Mouse (Mus musculus) liver, embryonic 12.5 days (tissue): ENCODE results near the gene Lum. TPM values are rescaled to one million over a fixed set of nuclear protein-coding genes. Genes with fewer than 3 reads are reported as not detected.

Experiments
- ATAC-seq: fragments of 200-750 bp; cut with Nextera tagmentation; 2 replicates; pipeline ENCODE4 v1.8.0; 2017; ENCODE audit warnings: moderate number of reproducible peaks, mild to moderate bottlenecking, moderate library complexity
- H3K27ac ChIP-seq: fragments of 300-500 bp; sonication (generic); 2 replicates; pipeline ENCODE4 v1.5.1; 2016; ENCODE audit warnings: mild to moderate bottlenecking
- H3K27me3 ChIP-seq: fragments of 300-500 bp; sonication (generic); replicated peaks from 2 replicates; pipeline ENCODE4 v1.6.1; 2016; ENCODE audit warnings: mild to moderate bottlenecking, moderate library complexity
- H3K36me3 ChIP-seq: fragments of 300-500 bp; sonication (generic); 2 replicates; pipeline ENCODE4 v1.6.1; 2016; ENCODE audit warnings: mild to moderate bottlenecking, moderate library complexity
- H3K4me1 ChIP-seq: fragments of 300-500 bp; sonication (generic); 2 replicates; pipeline ENCODE4 v1.6.1; 2016
- H3K4me2 ChIP-seq: fragments of 300-500 bp; sonication (generic); 2 replicates; pipeline ENCODE4 v1.6.1; 2016; ENCODE audit warnings: mild to moderate bottlenecking, moderate library complexity
- H3K4me3 ChIP-seq: fragments of 300-500 bp; sonication (generic); 2 replicates; pipeline ENCODE4 v1.5.1; 2016; ENCODE audit warnings: mild to moderate bottlenecking, moderate library complexity
- H3K9ac ChIP-seq: fragments of 300-500 bp; sonication (generic); 2 replicates; pipeline ENCODE4 v1.6.1; 2016; ENCODE audit warnings: mild to moderate bottlenecking, moderate library complexity
- H3K9me3 ChIP-seq: fragments of 300-500 bp; sonication (generic); replicated peaks from 2 replicates; pipeline ENCODE4 v1.6.1; 2016; ENCODE audit warnings: mild to moderate bottlenecking, moderate library complexity
- WGBS: fragments of 180-500 bp; shearing (Covaris S2); methylation state at CpG from one replicate; pipeline ENCODE4 v1.1.7; 2016; ENCODE audit not compliant: insufficient replicate concordance; 5-methylcytosine and 5-hydroxymethylcytosine counted together
- polyA plus RNA-seq: library from polyadenylated mRNA; unstranded; fragments of >200 nt; fragmentation: Nextera tagmentation; extraction: Ambion mirVana; gene quantifications from 2 replicates; pipeline ENCODE4 v1.2.1, GENCODE M21; 2016

The Lum gene
- polyA plus RNA-seq, 1 experiment from 2014 or later = 51.1 TPM

DNA sequence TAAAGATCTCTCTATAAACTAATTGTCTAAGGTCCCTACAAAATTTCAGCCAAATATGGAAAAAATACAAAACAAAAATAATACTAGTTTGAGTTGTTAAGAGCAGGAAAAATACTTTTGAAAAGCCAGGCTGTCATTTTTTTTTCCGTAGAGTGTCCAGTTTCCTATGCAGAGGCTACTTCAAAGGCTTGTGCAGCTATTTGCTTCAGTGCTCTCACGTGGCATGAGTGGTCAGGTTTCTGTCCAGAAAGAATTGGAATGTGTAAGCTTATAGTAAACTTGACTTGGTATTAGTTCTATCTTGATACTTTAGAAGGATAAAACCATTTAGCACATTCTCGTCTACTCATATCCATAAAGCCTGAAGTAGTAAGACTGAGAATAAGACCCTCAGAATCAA is 26.8 kb downstream of the Lum start:
- no peak for ATAC-seq
- Histone ChIP-seq H3K4me2 (no peak overlapping the region), H3K4me1 (no peaks in the 10 kb centered on the region), H3K36me3 (no peaks in the 10 kb centered on the region), H3K27ac (no peak overlapping the region), H3K9me3 (no peaks in the 10 kb centered on the region), H3K4me3 (no peak overlapping the region), H3K27me3 (no peaks in the 10 kb centered on the region), H3K9ac (no peak overlapping the region)
- WGBS = 61% methylated on average over 3 of the region's 3 CpGs

DNA sequence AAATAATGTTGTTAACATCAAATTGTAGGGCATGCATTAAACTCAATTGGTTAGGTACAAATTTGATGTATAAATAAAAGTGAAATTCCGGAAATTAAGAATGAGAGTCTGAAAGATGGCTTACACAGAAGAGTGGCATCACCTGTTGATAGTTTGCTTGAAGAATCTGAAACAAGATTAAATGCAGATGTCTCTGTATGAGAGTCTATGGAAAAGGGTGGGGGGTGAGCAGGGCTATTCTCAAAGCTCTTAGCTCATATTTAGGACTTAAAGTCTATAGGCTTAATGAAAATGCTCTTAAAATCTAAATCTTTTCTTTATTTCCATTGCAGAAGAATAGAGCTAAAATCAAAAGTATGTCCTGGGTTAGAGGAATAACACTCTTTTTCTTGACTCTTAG is 30.8 kb downstream of the Lum start:
- H3K27ac ChIP-seq = no peak overlapping the region
- no peaks in the 10 kb centered on the region for H3K36me3 ChIP-seq
- H3K9me3 ChIP-seq = no peaks in the 10 kb centered on the region
- no peak overlapping the region for H3K4me2 ChIP-seq
- H3K9ac ChIP-seq = no peak overlapping the region
- ATAC-seq = no peak
- no peaks in the 10 kb centered on the region for H3K27me3 ChIP-seq
- H3K4me1 ChIP-seq = no peaks in the 10 kb centered on the region
- 49% methylated on average over 1 of the region's 1 CpGs for WGBS
- no peak overlapping the region for H3K4me3 ChIP-seq

DNA sequence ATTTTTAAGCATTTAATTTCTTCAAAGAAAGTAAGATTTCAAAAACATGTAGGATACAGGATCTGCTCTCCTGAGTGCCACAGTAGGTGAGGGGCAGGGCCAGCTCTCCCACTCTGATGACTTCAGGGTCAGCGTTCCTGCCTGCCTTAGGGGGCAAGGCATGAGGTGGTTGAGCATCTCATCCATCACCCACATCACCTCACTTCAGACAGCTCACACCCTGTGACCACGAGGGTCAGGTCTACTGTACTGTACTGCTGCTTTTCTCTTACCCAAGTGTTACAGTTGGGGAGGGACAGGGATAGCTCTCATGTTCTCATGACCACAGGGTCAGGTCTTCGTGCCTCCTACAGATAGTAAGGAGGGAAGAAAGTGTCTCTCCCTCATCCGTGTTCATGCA is 36.8 kb downstream of the Lum start:
- Histone ChIP-seq H3K27ac (no peak overlapping the region), H3K36me3 (no peaks in the 10 kb centered on the region), H3K9me3 (no peaks in the 10 kb centered on the region), H3K4me3 (no peak overlapping the region), H3K9ac (no peak overlapping the region), H3K4me1 (no peaks in the 10 kb centered on the region), H3K4me2 (no peak overlapping the region), H3K27me3 (no peaks in the 10 kb centered on the region)
- no peak for ATAC-seq
- 39% methylated on average over 4 of the region's 4 CpGs for WGBS

DNA sequence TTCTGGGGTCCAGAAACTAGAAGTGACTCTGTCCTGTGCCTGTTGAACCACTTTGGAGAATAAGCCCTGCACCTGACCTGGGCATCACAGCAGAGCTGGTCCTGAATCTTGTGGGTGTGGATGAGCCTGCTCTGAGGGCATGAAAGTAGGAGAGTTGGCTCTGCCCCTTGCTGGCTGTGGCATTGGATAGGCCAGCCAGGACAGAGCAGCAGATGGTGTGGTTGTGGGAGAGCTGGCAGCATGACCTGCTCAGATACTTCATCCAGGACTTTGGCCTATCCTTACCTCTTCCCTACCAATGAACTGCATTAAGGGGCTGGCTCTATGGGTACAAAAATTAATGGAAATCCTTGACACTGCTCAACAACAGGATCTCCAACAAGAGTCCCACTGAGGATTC is 38.3 kb downstream of the Lum start:
- no peak overlapping the region for H3K4me3 ChIP-seq
- ATAC-seq = no peak
- no peaks in the 10 kb centered on the region for H3K27me3 ChIP-seq

DNA sequence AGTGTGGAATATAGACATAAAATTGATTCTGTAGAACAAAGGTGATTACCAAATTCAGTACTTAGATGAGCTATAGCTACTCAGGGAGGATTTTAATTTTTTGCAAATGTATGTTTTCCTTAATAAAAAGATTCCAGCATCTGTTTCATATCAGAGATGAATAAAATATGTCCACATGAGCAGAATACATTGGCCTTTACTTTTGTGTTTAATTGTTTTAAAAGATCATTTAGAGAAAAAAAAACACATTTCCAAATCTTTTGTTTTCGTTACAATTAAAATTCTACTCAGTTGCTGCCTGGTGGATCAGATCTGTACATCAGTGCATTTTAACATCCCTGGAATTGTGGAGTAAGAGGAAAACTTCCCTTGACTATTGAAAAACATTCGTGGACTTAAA is 41.7 kb downstream of the Lum start, which contains the start of gene Kera:
Gene Kera (plus strand): TSS at position 301 of the 400 bp plus-strand sequence.
- Histone ChIP-seq H3K4me3 (no peak within 1 kb of the TSS), H3K9ac (no peak within 1 kb of the TSS), H3K36me3 (no peaks in the 10 kb centered on the region), H3K27ac (no peak within 1 kb of the TSS), H3K27me3 (no peaks in the 10 kb centered on the region), H3K4me1 (no peaks in the 10 kb centered on the region), H3K4me2 (no peak within 1 kb of the TSS), H3K9me3 (no peaks in the 10 kb centered on the region)
- ATAC-seq = no peak
- WGBS = 52% methylated on average over 2 of the region's 2 CpGs

More for the DNA sequence above, 38.3 kb downstream of the Lum start:
- Histone ChIP-seq H3K9me3 (no peaks in the 10 kb centered on the region), H3K9ac (no peak overlapping the region), H3K36me3 (no peaks in the 10 kb centered on the region), H3K27ac (no peak overlapping the region), H3K4me2 (no peak overlapping the region), H3K4me1 (no peaks in the 10 kb centered on the region)

Other genes starting within 250 kb of the Lum start
- 33.5 and 40.6 TPM in 2 replicates for gene Dcn, start 85.5 kb upstream of the Lum start, polyA plus RNA-seq
- 0.10 TPM in 1 of 2 replicates, not detected in the other for gene Kera, start 41.8 kb downstream of the Lum start, polyA plus RNA-seq
- 0.23 and 0.48 TPM in 2 replicates for gene Epyc, start 78.9 kb downstream of the Lum start, polyA plus RNA-seq
- gene Ccer1, start 127.9 kb downstream of the Lum start, polyA plus RNA-seq = not detected in 2 replicates
- gene C030005K15Rik, start 161.6 kb downstream of the Lum start, polyA plus RNA-seq = not detected in 2 replicates